Mouse (Mus musculus) MEL (cell line): ENCODE data around the gene Higd1b.

Experiments used
- POLR2A ChIP-seq, 2 experiments: IDR thresholded peaks; 2 replicates each; pipeline ENCODE4 v1.6.1; 2011 to 2012; ENCODE audit warnings: low read length in 2 of 2, mild to moderate bottlenecking in 2 of 2, control low read depth in 1 of 2, improper control_type of control experiment in 1 of 2, low read depth in 1 of 2, moderate library complexity in 1 of 2; ENCODE audit not compliant: control insufficient read depth in 1 of 2, insufficient read depth in 1 of 2, poor library complexity in 1 of 2
- RCOR1 ChIP-seq: IDR thresholded peaks from 2 replicates; pipeline ENCODE4 v1.6.1; 2012; ENCODE audit warnings: low read depth, mild to moderate bottlenecking, inconsistent platforms, low read length, improper control_type of control experiment

- TF ChIP-seq RCOR1 (no peak), POLR2A (IDR thresholded peaks at IDR 0.05; ENCODE audit: control insufficient read depth in 1 of 2, insufficient read depth in 1 of 2, low read depth in 1 of 2, low read length in 2 of 2, poor library complexity in 1 of 2) (no peak)
Measured at GRCm38 (mm10) chr11:102879558-102879957, 43.9 kb downstream of the Higd1b start.
